Mouse (Mus musculus) stomach, embryonic 16.5 days (tissue): ENCODE measurements around the gene Msi2. TPM values are rescaled to one million over a fixed set of nuclear protein-coding genes. Genes with fewer than 3 reads are reported as not detected.

ENCODE experiments used
- ATAC-seq: fragments of 200-750 bp; cut with Nextera tagmentation; 2 replicates; pipeline ENCODE4 v1.8.0; 2017; ENCODE audit warnings: moderate number of reproducible peaks, moderate TSS enrichment; ENCODE audit not compliant: insufficient read depth, low FRiP score
- H3K27ac ChIP-seq: fragments of 300-500 bp; sonication (generic); 2 replicates; pipeline ENCODE4 v1.5.1; 2014; ENCODE audit warnings: low read length
- H3K27me3 ChIP-seq: fragments of 300-500 bp; sonication (generic); 2 replicates; pipeline ENCODE4 v1.6.1; 2014; ENCODE audit warnings: low read length, control low read depth, mixed read lengths; ENCODE audit not compliant: control insufficient read depth, insufficient read depth
- H3K36me3 ChIP-seq: fragments of 300-500 bp; sonication (generic); 2 replicates; pipeline ENCODE4 v1.6.1; 2014; ENCODE audit warnings: low read length; ENCODE audit not compliant: control insufficient read depth, insufficient read depth
- H3K4me1 ChIP-seq: fragments of 300-500 bp; sonication (generic); 2 replicates; pipeline ENCODE4 v1.6.1; 2014; ENCODE audit warnings: low read length, control low read depth, mixed read lengths; ENCODE audit not compliant: control insufficient read depth, insufficient read depth
- H3K4me2 ChIP-seq: fragments of 300-500 bp; sonication (generic); 2 replicates; pipeline ENCODE4 v1.6.1; 2014; ENCODE audit warnings: low read depth, low read length, mixed read lengths
- H3K4me3 ChIP-seq: fragments of 300-500 bp; sonication (generic); replicated peaks from 2 replicates; pipeline ENCODE4 v1.5.1; 2014; ENCODE audit warnings: mild to moderate bottlenecking, low read length
- H3K9ac ChIP-seq: fragments of 300-500 bp; sonication (generic); 2 replicates; pipeline ENCODE4 v1.6.1; 2014; ENCODE audit warnings: low read length
- H3K9me3 ChIP-seq: fragments of 300-500 bp; sonication (generic); replicated peaks from 2 replicates; pipeline ENCODE4 v1.6.1; 2016; ENCODE audit warnings: low read length, control low read depth; ENCODE audit not compliant: control insufficient read depth
- WGBS: fragments of 180-500 bp; shearing (Covaris S2); extraction: QIAGEN DNeasy Blood & Tissue Kit; methylation state at CpG from one replicate; pipeline ENCODE4 v1.1.7; 2014; 5-methylcytosine and 5-hydroxymethylcytosine counted together
- polyA plus RNA-seq: library from polyadenylated mRNA; unstranded; fragments of >200 nt; fragmentation: Nextera tagmentation; extraction: Ambion mirVana; gene quantifications from 2 replicates; pipeline ENCODE4 v1.2.1, GENCODE M21; 2015

The Msi2 gene
- polyA plus RNA-seq, 1 experiment from 2014 or later, result 11.7 TPM

DNA sequence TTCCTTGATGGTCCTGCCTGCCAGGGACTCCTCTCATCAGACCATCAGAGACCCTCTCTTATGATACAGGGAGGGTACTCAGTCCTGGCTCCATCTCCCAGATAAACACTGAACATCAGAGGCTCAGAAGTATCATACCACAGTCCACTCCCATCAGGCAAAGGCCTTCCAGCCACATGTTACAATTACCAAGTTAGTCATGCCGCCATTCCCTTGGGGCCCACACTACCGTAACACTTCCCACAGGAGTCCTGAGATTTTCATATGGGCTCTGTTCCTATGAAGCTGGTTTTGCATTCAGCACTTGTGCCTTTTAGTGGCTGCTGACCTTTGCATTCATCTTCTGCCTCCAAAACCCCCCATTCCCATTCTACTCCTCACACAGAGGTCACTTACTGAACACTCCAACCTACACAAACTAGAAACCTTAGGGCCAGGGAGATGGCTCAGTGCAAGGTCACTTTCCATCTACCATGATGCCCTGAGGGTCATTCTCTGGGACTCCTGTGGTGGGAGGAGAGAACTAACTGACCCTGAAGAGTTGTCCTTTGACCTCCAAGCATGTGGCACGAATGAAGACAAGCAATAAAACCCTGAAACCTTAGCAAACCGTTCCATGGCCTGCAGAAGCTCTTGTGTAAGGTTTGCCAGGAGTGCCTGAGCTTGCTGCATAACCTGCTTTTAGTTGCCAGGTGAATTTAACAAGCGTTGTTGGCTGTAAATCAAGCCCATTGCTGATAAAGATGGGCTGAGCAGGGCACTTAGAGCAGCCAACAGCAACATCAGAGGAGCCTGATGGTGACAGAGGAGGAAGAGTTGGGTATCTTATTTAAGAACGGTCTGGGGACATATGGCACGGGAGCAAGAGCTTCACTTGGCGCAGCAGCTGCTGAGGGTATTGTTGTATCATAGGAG is 323.0 kb downstream of the Msi2 start:
- no peak overlapping the region for H3K4me3 ChIP-seq
- no peaks in the 10 kb centered on the region for H3K27me3 ChIP-seq
- peak overlapping the region; percentile 34 for H3K27ac ChIP-seq
- H3K9ac ChIP-seq, result no peak overlapping the region
- H3K36me3 ChIP-seq, result no peaks in the 10 kb centered on the region
- peaks cover 30% of the 10 kb centered on the region for H3K4me1 ChIP-seq
- no peak overlapping the region for H3K4me2 ChIP-seq
- H3K9me3 ChIP-seq, result no peaks in the 10 kb centered on the region
- no peak for ATAC-seq
- 75% methylated on average over 8 of the region's 8 CpGs for WGBS

GRCm38 (mm10) chr11:88394341-88395075 is 323.8 kb downstream of the Msi2 start:
- H3K27me3 ChIP-seq, result no peaks in the 10 kb centered on the region
- 50% methylated on average over 19 of the region's 19 CpGs for WGBS
- no peak overlapping the region for H3K4me3 ChIP-seq
- no peak overlapping the region for H3K9ac ChIP-seq
- 0 out of 2 replicates have a peak overlapping the region, but pooled peaks have one; percentile 14 for H3K4me2 ChIP-seq
- peak overlapping the region; percentile 64 for H3K27ac ChIP-seq
- ATAC-seq, result peak; percentile 82
- H3K9me3 ChIP-seq, result no peaks in the 10 kb centered on the region
- no peaks in the 10 kb centered on the region for H3K36me3 ChIP-seq
- H3K4me1 ChIP-seq, result peaks cover 26% of the 10 kb centered on the region

- H3K36me3 ChIP-seq, result no peaks in the 10 kb centered on the region
- WGBS, result 82% methylated on average over 10 of the region's 10 CpGs
- no peak overlapping the region for H3K9ac ChIP-seq
- H3K4me3 ChIP-seq, result no peak overlapping the region
- no peak overlapping the region for H3K4me2 ChIP-seq
- H3K27me3 ChIP-seq, result no peaks in the 10 kb centered on the region
- H3K27ac ChIP-seq, result no peak overlapping the region
- ATAC-seq, result 0 out of 2 replicates have a peak, but pooled peaks have one; percentile 19
- H3K9me3 ChIP-seq, result no peaks in the 10 kb centered on the region
- peaks cover 20% of the 10 kb centered on the region for H3K4me1 ChIP-seq
Observed at GRCm38 (mm10) chr11:88392715-88393114, 325.6 kb downstream of the Msi2 start.

- Histone ChIP-seq H3K27me3 (no peaks in the 10 kb centered on the region), H3K4me2 (no peak overlapping the region), H3K4me1 (peaks cover 20% of the 10 kb centered on the region), H3K9me3 (no peaks in the 10 kb centered on the region), H3K27ac (no peak overlapping the region), H3K36me3 (no peaks in the 10 kb centered on the region), H3K4me3 (no peak overlapping the region), H3K9ac (no peak overlapping the region)
- 87% methylated on average over 8 of the region's 8 CpGs for WGBS
- no peak for ATAC-seq
Observed at GRCm38 (mm10) chr11:88391181-88391814, 327.0 kb downstream of the Msi2 start.

DNA sequence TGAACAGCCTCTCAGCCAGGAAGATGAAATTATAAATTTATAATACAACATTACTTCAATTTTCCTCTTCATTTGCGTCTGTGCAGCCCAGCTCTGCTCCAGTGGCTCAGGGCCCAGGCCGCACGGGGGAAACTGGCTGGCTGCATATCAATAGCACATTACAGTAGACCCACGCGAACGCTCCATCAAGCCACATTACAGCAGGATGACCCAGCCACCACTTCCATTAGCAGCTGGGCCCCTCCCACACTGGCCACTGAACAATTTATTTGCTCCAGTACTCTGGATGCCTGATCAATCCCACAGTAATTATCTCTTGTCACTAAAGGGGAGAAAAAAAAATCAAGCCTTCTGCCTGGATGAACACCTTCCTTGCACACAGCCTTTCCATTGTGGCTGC is 328.8 kb downstream of the Msi2 start:
- Histone ChIP-seq H3K4me2 (no peak overlapping the region), H3K9me3 (no peaks in the 10 kb centered on the region), H3K27ac (no peak overlapping the region), H3K27me3 (no peaks in the 10 kb centered on the region), H3K9ac (no peak overlapping the region), H3K4me3 (no peak overlapping the region), H3K36me3 (no peaks in the 10 kb centered on the region), H3K4me1 (peaks cover 6% of the 10 kb centered on the region)
- no peak for ATAC-seq
- 85% methylated on average over 6 of the region's 6 CpGs for WGBS

DNA sequence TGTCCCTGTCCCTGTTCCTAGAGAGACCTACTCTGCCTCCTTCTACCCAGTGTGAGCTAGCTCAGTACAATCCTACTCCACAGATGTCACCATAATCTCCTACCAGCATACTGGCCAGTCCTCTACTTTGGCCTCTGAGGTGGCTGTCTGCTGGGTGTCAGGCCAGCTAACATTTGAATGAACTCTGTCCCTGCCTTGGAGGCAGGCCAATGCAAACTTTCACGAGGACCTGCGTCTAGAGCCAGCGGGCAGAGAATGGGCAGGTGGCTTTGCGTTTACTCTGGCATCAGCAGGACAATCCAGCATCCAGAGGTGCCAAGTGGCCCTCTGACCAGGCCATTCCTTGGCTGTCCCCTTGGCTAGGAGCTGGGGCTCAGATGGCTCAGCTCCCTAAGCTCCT is 331.4 kb downstream of the Msi2 start:
- 67% methylated on average over 4 of the region's 4 CpGs for WGBS
- no peak overlapping the region for H3K4me2 ChIP-seq
- H3K27ac ChIP-seq, result no peak overlapping the region
- ATAC-seq, result peak; percentile 46; the same call in 1 of the 2 replicates
- no peak overlapping the region for H3K9ac ChIP-seq
- H3K9me3 ChIP-seq, result no peaks in the 10 kb centered on the region
- H3K4me1 ChIP-seq, result no peaks in the 10 kb centered on the region
- H3K4me3 ChIP-seq, result no peak overlapping the region
- H3K27me3 ChIP-seq, result no peaks in the 10 kb centered on the region
- H3K36me3 ChIP-seq, result no peaks in the 10 kb centered on the region

- Histone ChIP-seq H3K27me3 (no peaks in the 10 kb centered on the region), H3K4me1 (no peaks in the 10 kb centered on the region), H3K4me3 (no peak overlapping the region), H3K27ac (no peak overlapping the region), H3K4me2 (no peak overlapping the region), H3K9me3 (no peaks in the 10 kb centered on the region), H3K9ac (no peak overlapping the region), H3K36me3 (no peaks in the 10 kb centered on the region)
- ATAC-seq, result no peak
- WGBS, result 73% methylated on average over 9 of the region's 9 CpGs
Observed at GRCm38 (mm10) chr11:88382449-88382848, 335.9 kb downstream of the Msi2 start.

DNA sequence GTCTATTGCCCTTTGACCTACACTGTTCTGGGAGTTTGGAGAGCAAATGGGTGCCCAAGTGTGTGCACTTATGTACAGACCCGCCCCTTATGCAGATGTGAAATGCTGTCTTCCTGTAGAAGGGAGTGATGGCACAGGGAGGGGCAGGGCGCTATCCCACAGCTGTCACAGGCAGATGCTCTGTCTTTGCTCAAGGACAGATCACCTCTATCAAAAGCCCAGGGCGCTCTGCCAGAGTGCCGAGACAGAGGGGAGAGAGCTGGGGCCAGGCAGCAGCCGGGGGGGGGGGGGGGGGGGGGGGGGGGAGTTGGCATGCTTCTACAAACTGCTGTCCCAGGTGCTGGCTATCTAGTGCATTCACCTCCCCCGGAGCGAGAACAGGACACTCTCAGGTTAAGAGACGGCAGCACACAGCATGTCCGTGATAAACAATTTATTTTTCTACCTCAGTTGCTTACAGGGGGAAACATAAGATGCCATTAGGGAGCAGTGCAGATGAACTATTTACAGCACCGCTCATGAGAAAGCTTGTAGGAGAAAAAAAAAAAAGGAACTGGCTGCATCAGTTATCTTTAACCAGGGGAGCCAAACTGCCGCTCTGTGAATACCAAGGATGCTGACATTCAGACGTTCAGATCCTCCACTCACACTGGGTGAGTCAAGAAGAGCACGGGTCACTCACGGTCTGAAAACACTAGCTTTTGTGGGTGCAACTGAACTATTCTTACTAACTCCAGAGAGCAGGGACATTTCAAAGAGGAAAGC is 337.0 kb downstream of the Msi2 start:
- no peak for ATAC-seq
- H3K4me3 ChIP-seq, result no peak overlapping the region
- no peaks in the 10 kb centered on the region for H3K9me3 ChIP-seq
- no peaks in the 10 kb centered on the region for H3K4me1 ChIP-seq
- no peaks in the 10 kb centered on the region for H3K27me3 ChIP-seq
- no peak overlapping the region for H3K9ac ChIP-seq
- WGBS, result 59% methylated on average over 11 of the region's 14 CpGs
- no peak overlapping the region for H3K4me2 ChIP-seq
- H3K27ac ChIP-seq, result no peak overlapping the region
- H3K36me3 ChIP-seq, result no peaks in the 10 kb centered on the region
